Mouse (Mus musculus) adrenal gland, adult (tissue): Measurements from ENCODE around the gene Macrod2.

Experiments used
- DNase-seq, 2 experiments: peaks; one replicate each; pipeline ENCODE4 v3.0.0; 2022 to 2023; ENCODE audit warnings: low spot score in 1 of 2; ENCODE audit not compliant: inconsistent age in 2 of 2

Macrod2 gene

DNA sequence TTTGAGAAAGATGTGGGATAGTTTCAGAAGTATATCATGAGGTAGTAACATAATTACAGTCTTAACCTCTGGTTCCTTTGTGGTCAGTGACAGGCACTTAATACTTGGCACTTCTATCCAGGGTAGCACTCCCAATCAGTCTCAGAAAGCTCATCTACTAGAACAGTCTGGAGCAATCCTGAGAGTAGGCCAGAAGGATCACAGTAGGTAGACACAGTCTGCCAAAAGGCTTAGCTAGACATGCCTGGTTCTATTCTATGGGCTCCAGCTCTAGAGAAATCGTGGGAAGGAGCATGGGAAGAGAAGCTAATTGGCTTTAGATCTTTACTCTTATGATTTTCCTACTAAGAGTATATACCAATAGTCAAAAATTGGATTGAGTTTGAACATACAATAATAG, 1891.7 kb downstream of the Macrod2 start:
- no peak for DNase-seq

DNA sequence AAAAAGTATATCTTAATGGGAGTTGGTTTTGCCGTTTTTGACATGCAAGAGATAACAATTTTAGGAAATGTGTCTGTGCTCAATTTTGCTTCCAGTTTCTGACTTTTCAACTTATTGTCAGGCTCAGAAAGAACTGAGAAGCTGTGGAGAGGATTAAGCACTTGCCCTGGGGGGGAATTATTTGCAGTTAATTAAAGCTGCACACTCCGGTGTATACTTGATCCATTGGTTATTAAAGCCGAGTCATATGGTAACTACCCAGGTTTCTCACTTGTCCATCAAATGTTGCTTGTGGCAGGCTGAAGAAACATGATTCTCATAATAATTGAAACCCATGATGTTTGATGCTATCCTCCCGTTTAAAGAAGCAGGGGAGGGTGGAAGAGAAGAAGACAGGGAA, 1899.7 kb downstream of the Macrod2 start:
- DNase-seq, result no peak

- no peak for DNase-seq
Observed at GRCm38 (mm10) chr2:142303098-142303911, 1908.2 kb downstream of the Macrod2 start.

DNA sequence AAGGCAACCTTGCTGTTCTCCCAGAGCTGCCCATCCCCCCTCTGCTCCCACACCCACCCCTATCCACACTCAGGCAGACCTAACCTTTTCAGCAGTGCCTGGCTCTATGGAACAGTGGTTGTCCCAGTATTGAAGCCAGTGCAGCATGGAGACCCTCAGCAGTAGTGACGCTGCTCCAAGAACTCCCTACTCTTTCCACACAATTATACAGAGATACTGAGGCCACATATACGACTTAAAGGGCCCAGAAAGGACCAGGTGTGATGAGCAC, 1908.7 kb downstream of the Macrod2 start:
- DNase-seq, result no peak

- no peak for DNase-seq
Observed at GRCm38 (mm10) chr2:142323158-142323557, 1928.0 kb downstream of the Macrod2 start.

DNA sequence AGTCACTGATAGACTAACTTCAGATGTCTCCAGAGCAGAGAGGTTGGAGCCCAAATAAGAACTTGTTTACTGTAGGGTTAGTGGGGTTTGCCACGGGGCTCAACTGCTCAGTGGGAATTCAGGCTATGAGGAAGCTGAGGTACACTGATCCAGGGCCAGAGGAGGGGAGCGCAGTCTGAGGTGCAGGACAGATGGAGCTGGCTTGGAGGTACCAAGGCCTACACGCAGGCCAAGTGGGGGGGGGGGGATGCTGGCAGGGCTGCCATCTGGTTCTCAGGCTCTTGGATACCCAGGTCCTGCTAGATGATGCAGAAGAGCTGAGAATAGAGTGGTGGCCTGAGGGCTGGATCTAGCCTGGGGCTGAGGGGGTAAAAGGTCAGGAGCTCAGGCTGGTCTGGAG, 1931.6 kb downstream of the Macrod2 start:
- no peak for DNase-seq

- DNase-seq, result no peak
Observed at GRCm38 (mm10) chr2:142329761-142330160, 1934.7 kb downstream of the Macrod2 start.

- peak in 1 of 2 experiments; percentile 18 for DNase-seq
Observed at GRCm38 (mm10) chr2:142334441-142335102, 1939.5 kb downstream of the Macrod2 start.

DNA sequence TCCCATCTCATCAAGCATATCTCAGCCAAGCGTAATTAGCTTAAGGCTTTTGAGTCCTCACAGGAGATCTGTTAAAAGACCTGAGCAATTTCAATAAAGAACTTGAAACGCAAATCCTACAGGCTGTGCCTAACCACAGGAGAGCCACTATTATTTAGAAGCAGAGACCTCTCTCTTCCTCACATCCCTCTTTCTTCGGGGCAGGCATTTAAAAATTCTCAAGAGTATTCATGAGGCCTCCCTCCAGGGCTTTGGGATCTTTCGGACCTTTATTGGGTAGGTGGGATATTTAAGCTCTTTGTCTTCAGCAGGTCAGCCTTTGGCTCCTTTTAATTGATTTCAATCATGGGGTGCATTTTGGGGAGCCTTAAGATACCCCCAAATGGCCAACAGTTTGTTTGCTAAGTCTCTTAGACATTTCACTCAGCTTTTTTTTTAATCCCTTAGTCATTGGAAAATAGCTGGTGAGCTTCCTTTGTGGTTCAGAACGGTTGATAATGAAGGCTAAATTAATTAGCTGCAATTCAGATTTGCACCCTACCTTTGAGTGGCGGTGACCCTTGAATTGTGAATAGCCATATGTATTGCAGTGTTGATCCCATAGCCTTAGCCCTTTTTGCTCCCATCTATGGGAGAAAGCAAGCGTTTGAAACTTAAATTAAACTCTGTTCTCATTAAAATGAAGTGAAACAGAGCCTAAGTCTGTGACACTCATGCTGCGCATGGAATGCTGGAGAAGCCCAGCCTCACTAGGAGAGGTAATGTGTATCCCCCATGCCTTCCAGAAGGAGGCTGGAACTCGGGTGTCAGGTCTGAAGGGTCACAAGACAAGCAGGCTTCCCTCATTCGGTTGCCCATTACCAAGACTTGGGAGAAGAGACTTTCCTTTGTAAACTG, 1940.2 kb downstream of the Macrod2 start:
- DNase-seq, result no peak

DNA sequence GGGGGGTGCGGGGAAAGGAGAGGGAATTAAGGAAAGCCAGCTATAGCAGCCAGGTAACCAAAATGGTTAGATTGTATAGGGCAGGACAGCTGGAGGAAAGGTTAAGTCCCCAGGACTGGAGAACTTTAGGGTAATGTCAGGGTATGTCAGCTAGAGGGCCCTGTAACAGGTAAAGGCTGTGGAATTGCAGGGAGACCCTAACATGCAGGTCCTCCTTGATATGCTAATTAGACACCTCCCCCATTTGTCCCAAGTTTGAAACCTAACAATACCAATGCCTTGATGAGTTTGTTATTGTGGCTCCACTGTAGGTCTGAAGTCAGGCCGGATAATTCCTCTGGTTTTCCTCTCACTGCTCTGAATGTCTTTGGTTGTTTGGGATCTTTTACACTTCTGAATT, 1948.9 kb downstream of the Macrod2 start:
- DNase-seq, result no peak

- DNase-seq, result no peak
Observed at GRCm38 (mm10) chr2:142344758-142345157, 1949.6 kb downstream of the Macrod2 start.

- no peak for DNase-seq
Observed at GRCm38 (mm10) chr2:142349805-142350204, 1954.7 kb downstream of the Macrod2 start.

- DNase-seq, result no peak
Observed at GRCm38 (mm10) chr2:142362888-142363287, 1967.8 kb downstream of the Macrod2 start.

- no peak for DNase-seq
Observed at GRCm38 (mm10) chr2:142373978-142374377, 1978.9 kb downstream of the Macrod2 start.

DNA sequence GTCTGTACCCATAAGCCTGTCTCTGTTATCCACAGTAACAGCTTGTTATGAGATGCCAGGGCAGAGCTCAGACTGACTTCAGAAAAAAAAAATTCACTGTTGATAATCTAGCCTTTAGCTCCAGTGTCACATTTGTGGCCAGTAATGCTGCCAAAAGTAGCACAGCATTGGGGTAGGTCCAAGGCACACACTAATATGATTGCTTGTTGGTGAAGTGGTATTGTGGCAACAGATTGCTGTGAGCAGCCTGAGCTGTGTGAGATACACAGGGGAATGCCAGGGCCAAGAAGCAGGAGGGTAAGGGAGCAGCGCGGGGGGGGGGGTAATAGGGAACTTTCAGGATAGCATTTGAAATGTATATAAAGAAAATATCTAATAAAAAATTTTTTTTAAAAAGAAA, 1985.5 kb downstream of the Macrod2 start:
- no peak for DNase-seq

GRCm38 (mm10) chr2:142381081-142381579, 1986.0 kb downstream of the Macrod2 start:
- no peak for DNase-seq

- no peak for DNase-seq
Observed at GRCm38 (mm10) chr2:142393546-142393945, 1998.4 kb downstream of the Macrod2 start.

DNA sequence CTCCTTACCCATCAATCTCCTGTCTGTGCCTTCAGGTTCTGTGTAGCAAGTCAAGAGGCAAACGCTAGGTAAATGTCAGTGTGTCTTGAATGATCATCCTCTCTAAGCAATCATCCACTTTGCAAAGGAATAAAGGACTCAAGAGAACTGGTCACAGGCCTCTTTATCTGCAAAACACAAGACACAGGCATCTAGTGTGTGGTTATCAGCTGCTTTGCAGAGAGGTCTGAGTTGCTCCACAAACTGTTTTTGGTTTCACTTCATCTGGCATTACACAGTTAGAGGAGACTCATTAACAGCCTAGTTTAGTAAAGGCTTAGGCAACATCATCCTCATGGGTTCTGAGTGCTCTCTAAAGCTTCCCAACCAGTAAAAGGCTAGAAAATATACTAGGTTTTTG, 2004.4 kb downstream of the Macrod2 start:
- DNase-seq, result no peak

DNA sequence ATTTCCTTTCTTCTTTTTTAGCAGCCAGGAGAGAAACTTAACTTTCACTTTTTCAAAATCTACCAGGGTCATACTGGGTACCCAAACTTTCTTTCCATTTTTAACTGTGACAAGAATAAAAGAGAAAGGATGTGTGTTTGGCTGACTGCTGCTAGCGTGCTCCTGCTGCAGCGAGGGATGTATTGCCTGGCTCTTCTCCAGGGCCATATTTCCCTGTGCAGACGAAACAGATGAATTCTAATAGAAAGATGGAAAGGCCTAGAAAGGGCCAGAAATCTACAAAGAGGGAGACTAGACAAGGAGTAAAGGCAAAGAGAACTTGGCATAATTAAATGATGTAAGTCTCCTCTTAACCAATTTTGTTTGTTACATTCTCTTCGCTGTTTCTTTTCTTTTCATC, 2005.7 kb downstream of the Macrod2 start:
- no peak for DNase-seq

DNA sequence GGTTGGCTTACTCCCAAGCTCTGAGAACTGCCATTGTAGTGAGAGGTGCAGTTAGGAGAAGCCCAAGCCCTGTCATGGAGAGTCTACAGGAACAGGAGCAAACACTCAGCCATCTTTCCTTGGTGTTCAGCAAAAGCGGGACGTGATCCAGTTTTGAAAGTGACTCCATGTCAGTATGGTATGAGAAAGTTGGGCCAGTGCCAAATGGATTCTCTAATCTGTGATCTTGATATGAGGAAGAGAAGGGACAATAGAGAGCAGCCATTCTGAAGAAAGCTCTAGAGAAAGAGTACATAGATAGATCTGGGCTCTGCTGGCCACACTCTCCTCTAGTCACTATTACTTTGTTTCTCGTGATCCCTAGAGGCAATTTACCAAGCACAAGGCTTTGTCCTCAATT, 2006.2 kb downstream of the Macrod2 start:
- DNase-seq, result no peak

DNA sequence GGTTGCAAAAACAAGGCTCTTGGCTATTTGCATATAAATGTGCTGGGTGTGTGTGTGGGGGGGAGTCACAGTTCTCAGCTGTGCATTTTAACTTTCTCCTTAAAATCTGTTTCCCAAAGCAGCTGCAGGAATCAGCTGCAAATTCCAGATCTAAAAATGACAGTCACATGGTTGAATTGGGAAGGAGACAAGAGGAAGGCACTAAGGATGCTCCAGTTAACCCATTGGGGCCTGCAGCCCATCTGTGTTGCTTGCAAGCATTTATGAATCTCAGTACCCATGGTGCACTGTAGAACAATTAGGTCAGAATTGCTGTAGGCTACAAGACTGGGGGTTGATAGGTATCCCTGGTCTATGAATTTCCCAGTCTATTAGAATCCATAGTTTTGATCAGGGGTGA, 2008.3 kb downstream of the Macrod2 start:
- no peak for DNase-seq

- DNase-seq, result no peak
Observed at GRCm38 (mm10) chr2:142404321-142404720, 2009.2 kb downstream of the Macrod2 start.
